Mouse (Mus musculus): ENCODE results near the gene Tcp1. TPM values are rescaled to one million over a fixed set of nuclear protein-coding genes. Genes with fewer than 3 reads are reported as not detected.
"Not testable (repeated sequence)": the region's sequence is repeated elsewhere in the genome, so short reads cannot be mapped to it uniquely, and the experiment has no call there.

Tcp1 gene
- total RNA-seq, 4 experiments from 2014 or later, result 172 to 223 (median 192) TPM

- peak; percentile 99 for DNase-seq
Measured at GRCm38 (mm10) chr17:12915881-12916583, 531 bp downstream of the Tcp1 start, which contains the start of gene Mrpl18. TSS of gene Mrpl18 (minus strand) at chr17:12916345.

DNA sequence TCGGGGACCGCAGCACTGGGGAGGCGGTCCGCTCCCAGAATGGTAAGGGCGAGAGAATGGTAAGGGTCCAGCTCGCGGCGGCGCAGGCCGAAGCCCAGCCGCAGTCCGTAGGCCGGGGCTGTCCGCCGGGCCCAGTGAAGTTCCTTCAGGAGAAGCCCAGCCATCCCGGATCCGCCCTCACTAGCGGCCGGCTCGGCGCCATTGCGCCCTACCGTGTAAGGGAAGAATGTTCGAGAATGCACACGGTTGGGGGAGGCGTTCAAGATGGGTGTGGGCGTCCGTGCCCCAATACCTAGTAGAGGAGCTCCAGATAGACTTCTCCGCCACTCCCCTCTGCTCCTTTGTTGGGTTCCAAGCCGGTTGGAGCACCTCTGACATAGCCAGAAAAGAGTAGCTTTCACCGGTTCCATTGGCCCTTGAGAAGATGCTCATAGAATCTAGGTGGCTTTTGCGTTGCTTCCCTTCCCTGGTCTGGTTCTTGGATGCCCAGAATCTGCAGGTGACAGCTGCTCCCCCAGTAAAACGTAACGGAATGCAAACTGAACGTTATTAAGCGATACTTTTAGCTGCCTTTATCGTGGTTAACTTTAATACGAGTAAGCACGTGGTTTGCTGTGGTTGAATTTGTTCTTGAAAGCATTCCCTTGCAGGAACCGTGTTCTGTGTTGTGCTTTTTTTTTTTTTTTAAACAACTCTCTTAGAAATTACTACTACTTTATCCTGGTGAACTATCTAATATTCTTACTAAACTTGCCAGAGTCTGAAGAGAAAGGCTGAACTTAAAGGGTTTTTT, 1.3 kb downstream of the Tcp1 start:
- no peak for DNase-seq

DNA sequence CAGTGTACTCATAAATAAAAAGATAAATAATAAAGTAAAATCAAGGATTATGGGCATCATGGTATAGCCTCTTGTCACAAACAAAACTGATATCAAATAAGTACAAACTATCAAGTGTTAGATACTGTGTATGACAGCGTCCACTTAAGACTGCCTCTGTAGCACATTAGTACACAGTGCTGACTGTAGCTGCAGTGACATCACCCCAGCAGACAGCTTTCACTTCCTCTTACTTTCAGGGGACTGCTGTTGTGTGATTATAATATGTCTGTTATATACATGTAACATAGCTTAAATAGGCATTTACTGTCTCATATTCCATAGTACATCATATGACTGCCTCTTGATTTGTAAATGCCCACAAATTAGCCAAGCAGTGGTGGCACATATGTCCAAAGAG, 5.6 kb downstream of the Tcp1 start:
- DNase-seq, result no peak

- no peak for DNase-seq
Measured at GRCm38 (mm10) chr17:12925001-12925400, 9.5 kb downstream of the Tcp1 start.

DNA sequence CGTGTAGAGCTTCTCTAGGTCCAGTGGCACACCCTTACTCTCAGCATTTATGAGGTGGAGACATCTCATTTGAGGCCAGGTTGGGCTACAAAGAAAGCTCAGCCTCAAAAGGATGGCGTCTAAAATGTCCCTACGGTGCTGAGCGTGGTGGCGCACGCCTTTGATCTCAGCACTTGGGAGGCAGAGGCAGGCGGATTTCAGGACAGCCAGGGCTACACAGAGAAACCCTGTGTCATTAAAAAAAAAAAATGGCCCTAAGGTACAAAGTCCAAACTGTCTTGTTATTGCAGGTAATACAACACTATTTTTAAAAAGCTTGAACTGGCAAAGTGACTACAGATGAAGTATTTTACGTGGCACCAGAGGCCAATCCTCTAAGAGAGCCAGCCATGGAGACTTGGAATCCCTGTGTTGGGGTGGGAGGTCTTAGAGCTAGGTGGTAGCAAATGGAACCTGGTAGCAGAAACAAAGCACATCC, 10.2 kb downstream of the Tcp1 start:
- no peak for DNase-seq

- DNase-seq, result not testable (repeated sequence)
Measured at GRCm38 (mm10) chr17:12931576-12931975, 16.1 kb downstream of the Tcp1 start.

GRCm38 (mm10) chr17:12935719-12936118, 20.2 kb downstream of the Tcp1 start:
- no peak for DNase-seq

DNA sequence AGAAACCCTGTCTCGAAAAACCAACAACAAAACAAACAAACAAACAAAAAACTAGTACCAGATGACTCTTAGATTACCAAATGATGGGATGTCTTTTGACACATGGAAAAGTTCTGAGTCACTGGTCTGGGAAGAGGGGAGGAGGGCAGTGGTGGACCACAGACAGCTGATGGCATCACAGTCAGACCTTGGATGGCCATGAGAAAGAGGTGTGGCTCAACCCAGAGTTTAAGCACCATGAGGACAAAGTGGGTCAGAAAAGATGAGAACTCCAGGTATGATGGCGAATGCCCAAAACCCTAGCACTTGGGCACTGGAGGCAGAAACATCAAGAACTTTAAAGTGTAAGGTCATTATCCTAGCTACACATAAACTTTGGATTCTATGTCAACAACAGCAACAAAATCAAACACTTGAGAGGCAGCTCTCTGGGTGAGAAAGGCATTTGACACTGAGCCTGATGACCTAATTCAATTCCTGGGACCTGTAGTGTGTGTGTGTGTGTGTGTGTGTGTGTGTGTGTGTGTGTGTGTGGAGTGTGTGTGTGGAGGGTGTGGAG, 22.0 kb downstream of the Tcp1 start:
- DNase-seq, result no peak

DNA sequence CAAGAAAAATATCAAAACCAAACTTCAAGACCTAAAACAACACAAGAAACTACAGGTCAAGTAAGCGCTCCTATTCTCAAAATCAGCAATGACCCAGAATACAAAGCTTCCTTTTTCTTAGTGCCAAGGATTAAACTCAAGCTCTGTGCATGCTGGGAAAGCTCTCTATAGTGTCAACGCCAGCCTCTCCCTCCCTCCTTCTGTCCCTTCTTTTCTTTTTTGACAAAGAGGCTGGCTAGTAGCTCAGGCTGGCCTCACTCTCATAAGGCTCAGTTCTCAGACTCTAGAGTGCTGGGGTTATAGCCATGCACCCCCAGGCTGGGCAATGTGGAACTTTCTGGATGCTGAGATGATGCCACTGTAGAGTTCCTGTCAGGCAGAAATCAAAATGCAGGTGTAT, 22.6 kb downstream of the Tcp1 start:
- no peak for DNase-seq

GRCm38 (mm10) chr17:12939377-12940148, 24.1 kb downstream of the Tcp1 start:
- not testable (repeated sequence) for DNase-seq

GRCm38 (mm10) chr17:12940151-12940805, 24.8 kb downstream of the Tcp1 start, which contains the start of gene Acat3:
TSS of gene Acat3 (minus strand) at chr17:12940600.
- no peak for DNase-seq

DNA sequence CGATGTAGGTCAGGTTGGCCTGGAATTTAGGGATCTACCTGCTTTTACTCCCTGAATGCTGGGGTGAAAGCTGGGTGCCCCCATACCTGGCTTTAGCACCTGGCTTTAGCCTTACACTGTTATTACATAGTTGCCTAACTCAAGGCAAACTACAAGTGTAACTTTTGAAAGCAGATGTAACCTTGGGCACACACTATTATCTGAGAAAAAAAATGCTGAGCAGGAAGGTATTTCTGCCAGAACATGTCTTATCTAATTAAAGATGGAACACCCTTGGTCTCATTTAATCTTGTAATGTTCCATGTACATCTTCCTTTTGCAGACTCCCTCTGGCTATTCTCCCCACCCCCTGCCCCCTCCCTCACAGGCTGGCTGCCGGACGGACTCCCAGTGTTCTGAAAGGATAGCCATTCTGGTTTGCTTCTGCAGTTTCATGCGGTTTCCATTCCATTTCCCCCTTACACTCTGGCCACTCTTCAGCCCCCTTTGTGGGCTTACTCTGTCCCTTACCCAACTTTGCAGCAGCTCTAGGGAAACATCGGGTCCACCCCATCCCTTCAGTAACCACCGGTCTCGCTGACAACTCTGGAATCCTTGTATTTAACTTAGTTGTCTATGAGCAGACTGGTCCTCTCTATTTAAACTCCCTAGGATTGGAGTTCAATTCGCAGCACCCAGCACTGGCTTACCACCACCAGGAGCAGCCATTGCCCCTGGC, 26.2 kb downstream of the Tcp1 start:
- DNase-seq, result no peak

- DNase-seq, result no peak
Measured at GRCm38 (mm10) chr17:12942459-12943162, 27.1 kb downstream of the Tcp1 start.

- no peak for DNase-seq
Measured at GRCm38 (mm10) chr17:12949669-12950068, 34.2 kb downstream of the Tcp1 start.

DNA sequence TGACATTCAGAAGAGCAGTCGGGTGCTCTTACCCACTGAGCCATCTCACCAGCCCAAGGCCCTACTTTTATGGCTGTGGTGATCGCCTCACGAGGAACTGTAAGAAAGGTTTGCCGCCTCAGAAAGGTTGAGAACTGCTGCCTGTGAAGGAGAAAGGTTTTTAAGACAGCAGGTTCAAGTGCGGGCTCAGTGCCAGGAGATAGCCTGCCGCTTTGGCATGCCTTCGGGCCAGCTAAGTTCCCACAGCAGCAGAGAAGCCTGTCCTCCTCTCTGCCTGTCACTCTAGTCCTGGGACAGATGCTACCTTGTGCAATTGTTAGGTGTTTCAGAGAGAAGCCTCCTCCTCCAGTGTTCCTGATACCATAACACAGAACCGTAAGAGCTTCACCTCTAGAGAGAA, 41.2 kb downstream of the Tcp1 start:
- no peak for DNase-seq

DNA sequence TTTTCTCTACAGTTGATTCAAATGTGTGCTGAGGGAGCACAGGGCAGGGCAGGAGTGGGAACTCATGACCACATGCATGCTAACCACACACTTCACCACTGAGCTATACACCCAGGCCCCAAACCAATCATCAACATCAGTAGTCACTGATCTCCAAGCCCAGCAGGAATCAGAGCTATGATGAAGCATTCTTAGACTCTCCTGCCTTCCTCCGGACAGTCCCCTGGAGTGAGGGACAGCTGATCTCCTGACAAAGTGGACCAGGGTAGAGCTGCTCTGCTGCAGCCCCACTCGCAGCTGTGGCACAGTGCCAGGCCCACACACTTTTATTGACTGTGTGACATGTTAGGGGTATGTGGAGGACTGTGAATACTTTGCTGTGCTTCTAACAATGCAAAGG, 43.9 kb downstream of the Tcp1 start:
- DNase-seq, result not testable (repeated sequence)

DNA sequence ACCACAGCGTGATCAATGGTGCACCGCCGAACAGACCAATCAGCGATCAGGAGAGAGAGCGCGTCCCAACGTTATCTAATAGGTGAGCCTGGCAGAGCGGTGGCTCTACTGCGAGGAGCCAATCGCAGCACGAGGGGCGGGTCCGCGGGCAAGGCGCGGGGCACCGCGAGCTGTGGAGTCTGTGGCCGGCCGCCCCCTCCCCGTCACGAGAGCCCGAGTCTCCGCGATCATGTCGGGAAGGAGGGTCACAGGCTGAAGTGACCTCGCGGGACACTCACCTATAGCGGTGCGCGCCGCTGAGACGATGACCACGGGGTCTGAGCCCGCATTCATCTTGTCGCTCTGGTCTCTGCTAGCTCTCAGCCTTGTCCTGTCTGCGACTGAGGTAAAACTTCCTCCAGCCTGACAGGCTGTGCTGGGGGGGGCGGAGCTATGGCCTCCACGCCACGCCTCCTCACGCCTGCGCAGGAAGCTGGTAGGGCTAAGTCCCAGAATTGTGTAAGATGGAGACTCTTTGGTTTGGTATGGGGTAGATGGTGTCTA, 44.9 kb downstream of the Tcp1 start, which contains the start of gene Acat2:
Gene Acat2 (minus strand): TSS at position 417 of the 543 bp plus-strand sequence.
- peak; percentile 91 for DNase-seq

DNA sequence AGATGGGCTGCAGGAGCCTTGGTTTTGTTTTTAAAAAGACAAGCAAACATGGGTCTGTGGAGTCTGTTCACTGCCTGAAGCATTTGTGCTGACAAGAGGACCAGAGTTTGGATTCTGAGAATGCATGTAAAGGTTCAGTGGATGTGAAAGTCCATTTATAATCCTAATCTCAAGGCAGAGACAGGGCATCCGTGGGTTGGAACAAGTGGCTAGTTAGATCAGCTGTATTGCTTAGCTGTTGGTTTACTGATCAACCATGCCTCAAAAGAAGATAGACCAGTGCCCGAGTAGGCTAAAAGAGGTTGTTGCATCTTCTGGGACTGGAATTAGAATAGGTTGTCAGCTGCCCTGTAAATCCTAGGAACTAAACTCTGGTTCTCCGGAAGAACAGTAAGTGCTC, 48.0 kb downstream of the Tcp1 start:
- DNase-seq, result no peak

DNA sequence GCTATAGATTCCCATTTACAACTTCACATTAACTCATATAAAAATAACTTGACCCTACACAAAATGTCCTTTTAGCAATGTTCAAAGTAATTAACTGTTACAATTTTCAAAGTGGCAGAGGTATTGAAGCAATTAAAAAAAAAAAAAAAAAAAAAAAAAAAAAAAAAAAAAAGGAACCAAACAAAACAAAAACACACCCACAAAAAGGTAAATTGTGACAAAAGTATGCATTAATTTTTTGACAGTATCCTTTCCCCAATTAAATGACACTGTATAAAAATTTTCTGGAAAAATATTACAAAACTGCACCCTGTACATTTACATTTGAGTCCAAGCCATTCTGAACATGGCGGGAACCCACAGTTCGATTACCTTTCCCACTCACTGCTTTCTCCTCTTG, 51.7 kb downstream of the Tcp1 start:
- DNase-seq, result no peak

- no peak for DNase-seq
Measured at GRCm38 (mm10) chr17:12973851-12974250, 58.4 kb downstream of the Tcp1 start.

Data from adrenal gland, adult 8-10 months (tissue).